Mouse (Mus musculus) bone marrow, adult 2 months (tissue): ENCODE results near the gene App.

ENCODE experiments used
- CTCF ChIP-seq: fragments of 200-500 bp; IDR thresholded peaks from 2 replicates; pipeline ENCODE4 v1.5.1; 2011; ENCODE audit warnings: low read length, control low read depth; ENCODE audit not compliant: control insufficient read depth, insufficient read depth
- POLR2A ChIP-seq: fragments of 200-500 bp; IDR thresholded peaks from 2 replicates; pipeline ENCODE4 v1.6.1; 2011; ENCODE audit warnings: low read depth, mild to moderate bottlenecking, control low read depth, low read length, borderline replicate concordance; ENCODE audit not compliant: control insufficient read depth

DNA sequence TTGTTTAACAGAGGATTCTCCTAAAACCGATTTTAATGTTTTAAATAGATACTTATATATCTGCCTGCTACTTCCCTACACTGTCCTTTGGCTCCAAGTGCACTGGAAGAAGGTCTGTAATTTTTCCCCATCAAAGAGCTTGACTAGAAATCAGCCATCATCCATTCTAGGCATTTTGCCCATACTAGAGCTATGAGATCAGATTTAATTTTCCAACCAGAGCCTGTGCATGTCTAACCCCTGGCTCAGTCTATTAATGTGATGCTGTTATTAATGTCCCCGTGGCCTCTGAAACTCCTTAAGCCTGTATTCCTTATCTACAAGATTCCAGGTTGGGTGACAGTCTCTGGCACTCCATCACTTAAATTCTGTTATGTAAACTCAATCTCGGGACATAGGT, 190.1 kb downstream of the App start:
- TF ChIP-seq CTCF: no peak
- TF ChIP-seq POLR2A: no peak
